Mouse (Mus musculus): ENCODE results near the gene Ldlrap1. TPM values are rescaled to one million over a fixed set of nuclear protein-coding genes. Genes with fewer than 3 reads are reported as not detected.
A peak's percentile ranks its signal among the peaks of the same experiment; 100 is the strongest.
"Not testable (repeated sequence)": the region's sequence is repeated elsewhere in the genome, so short reads cannot be mapped to it uniquely, and the experiment has no call there.

Ldlrap1 gene
- polyA plus RNA-seq, 1 experiment from 2014 or later, result 22.2 TPM

DNA sequence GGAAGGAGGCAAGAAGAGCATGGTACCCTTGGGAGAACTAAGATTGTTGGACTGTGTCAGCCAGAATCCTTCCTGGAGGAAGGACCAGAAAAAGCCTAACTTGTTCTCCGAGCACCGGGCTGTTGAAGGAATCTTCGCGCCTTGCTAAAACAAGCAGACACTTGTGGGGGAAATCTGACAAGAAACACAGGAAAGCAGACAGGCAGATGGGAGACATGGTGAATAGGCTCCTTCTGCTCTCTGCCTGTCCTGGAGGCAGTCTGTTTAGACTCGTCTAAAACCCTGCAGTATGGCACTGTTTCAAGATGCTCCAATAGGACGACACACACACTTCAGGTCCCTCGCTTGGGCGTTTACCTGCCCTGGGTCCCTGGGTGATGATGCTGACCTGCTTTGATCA, 32.3 kb upstream of the Ldlrap1 start:
- 58% methylated on average over 8 of the region's 8 CpGs for WGBS
- Histone ChIP-seq H3K4me1 (ENCODE audit: insufficient read depth) (0 out of 2 replicates have a peak, but pooled peaks cover 4% of the 10 kb centered on the region), H3K36me3 (ENCODE audit: insufficient read depth) (peaks cover 46% of the 10 kb centered on the region), H3K9me3 (ENCODE audit: low read depth, low read length) (no peaks in the 10 kb centered on the region), H3K27ac (ENCODE audit: low read depth) (no peak overlapping the region), H3K9ac (no peak overlapping the region), H3K4me2 (no peak overlapping the region), H3K27me3 (ENCODE audit: insufficient read depth, low read length) (no peaks in the 10 kb centered on the region), H3K4me3 (ENCODE audit: low read depth, low read length) (no peak overlapping the region)
- no peak for TF ChIP-seq CTCF (IDR thresholded peaks at IDR 0.05; ENCODE audit: low read depth)
- ATAC-seq (ENCODE audit: insufficient read depth) (no peak), DNase-seq (no peak)

DNA sequence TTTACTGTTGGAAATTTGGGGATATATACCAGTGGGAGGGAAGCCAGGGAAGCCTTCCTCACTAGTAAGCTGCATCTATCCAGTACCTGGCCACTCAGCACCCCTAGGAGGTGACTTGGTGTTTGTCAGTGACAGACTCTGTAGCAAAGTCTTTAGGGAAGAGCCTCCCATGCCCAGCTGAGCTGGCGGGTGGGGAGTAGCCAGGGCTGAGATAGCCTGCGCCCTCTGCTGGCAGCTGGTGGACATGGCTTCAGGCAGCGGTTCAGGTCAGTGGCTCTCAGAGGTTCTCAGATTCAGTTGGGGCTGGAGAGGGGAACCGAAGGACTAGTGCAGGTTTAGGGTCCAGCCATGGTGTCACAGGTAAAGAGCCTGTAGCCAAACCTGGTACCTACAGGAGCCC, 31.4 kb upstream of the Ldlrap1 start:
- Histone ChIP-seq H3K4me3 (ENCODE audit: low read depth, low read length) (no peak overlapping the region), H3K27ac (ENCODE audit: low read depth) (no peak overlapping the region), H3K9ac (no peak overlapping the region), H3K36me3 (ENCODE audit: insufficient read depth) (peaks cover 37% of the 10 kb centered on the region), H3K9me3 (ENCODE audit: low read depth, low read length) (no peaks in the 10 kb centered on the region), H3K27me3 (ENCODE audit: insufficient read depth, low read length) (no peaks in the 10 kb centered on the region), H3K4me1 (ENCODE audit: insufficient read depth) (0 out of 2 replicates have a peak, but pooled peaks cover 4% of the 10 kb centered on the region), H3K4me2 (no peak overlapping the region)
- ATAC-seq (ENCODE audit: insufficient read depth), result peak; percentile 42; the same call in 1 of the 2 replicates
- 8% methylated on average over 4 of the region's 4 CpGs for WGBS
- peak; percentile 97 for TF ChIP-seq CTCF (IDR thresholded peaks at IDR 0.05; ENCODE audit: low read depth)
- DNase-seq, result peak; percentile 89

DNA sequence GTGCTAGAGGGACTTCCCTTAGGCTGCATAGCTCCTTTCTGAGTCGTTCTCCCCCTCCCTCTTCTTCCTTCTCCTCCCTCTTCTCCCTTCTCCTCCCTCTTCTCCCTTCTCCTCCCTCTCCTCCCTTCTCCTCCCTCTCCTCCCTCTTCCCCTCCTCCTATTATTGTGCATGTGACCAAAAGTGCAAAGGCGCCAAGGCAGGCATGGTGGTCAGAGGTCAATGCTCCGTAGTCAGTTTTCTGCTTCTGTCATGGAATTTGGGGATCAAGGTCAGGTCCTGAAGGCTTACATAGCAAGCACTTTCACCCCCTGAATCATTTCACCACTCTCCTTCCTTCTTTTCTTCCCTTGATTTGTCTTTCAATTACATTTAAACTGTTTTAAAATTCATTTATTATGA, 31.0 kb upstream of the Ldlrap1 start:
- H3K4me2 ChIP-seq, result no peak overlapping the region
- 0 out of 2 replicates have a peak, but pooled peaks cover 4% of the 10 kb centered on the region for H3K4me1 ChIP-seq (ENCODE audit: insufficient read depth)
- no peak overlapping the region for H3K27ac ChIP-seq (ENCODE audit: low read depth)
- no peaks in the 10 kb centered on the region for H3K9me3 ChIP-seq (ENCODE audit: low read depth, low read length)
- H3K27me3 ChIP-seq (ENCODE audit: insufficient read depth, low read length), result no peaks in the 10 kb centered on the region
- DNase-seq (no peak), ATAC-seq (ENCODE audit: insufficient read depth) (no peak)
- WGBS, result 45% methylated on average over 3 of the region's 3 CpGs
- no peak for TF ChIP-seq CTCF (IDR thresholded peaks at IDR 0.05; ENCODE audit: low read depth)
- H3K9ac ChIP-seq, result no peak overlapping the region
- peaks cover 33% of the 10 kb centered on the region for H3K36me3 ChIP-seq (ENCODE audit: insufficient read depth)
- no peak overlapping the region for H3K4me3 ChIP-seq (ENCODE audit: low read depth, low read length)

DNA sequence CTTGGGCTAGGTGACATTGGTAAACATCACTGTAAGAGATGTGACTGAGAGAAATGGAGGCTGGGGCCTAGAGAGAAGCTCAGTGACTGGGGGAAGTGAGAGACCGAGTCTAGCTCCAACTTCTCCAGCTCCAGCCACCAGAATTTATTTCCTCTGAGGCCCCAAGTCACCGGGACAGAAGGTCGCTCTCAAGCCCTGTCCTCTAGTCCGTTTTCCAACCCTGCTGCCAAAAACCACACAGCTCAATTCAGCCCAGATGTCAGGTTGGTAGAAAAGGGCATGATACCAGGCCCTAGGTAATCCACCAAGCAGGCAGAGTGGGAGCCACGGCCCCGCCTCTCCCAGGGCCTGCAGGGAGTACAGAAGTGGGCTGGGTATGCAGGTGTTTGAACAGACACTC, 29.8 kb upstream of the Ldlrap1 start:
- 64% methylated on average over 6 of the region's 6 CpGs for WGBS

DNA sequence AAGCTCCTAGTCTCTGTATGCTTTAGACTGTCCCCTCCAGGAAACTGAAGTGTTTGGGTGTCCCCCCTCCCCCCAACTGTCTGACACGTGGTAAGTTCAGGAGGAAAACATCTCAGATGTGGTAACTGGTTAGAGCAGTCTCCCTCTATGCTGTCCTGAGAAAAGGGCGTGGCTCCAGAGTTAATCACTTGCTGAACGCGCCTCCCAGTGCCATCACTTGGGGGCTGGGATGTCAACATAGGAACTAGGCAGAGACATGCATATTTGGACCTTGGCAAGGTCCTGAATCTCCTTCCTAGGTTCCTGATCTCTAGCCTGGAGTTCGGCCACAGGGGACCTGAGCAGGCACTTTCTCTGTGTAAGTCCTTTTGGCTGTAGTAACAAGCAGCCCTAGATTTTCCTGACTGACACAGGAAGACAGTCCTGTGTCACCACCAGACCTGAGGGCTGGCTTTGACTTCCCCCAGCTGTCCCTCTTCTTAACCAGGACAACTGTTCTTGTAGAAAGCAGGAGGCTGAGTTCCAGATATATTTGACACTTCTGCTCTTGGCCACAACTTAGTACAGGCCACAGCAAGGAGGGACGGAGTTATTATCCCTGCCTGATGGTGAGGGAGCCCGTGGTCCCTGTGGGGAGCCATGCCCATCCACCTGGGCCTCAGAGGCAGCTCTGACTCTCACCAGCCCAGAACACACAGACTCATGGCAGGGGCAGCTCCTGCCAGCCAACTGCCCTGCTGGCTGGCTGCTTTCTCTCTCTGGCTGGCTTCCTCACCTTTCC, 28.9 kb upstream of the Ldlrap1 start:
- no peak overlapping the region for H3K27ac ChIP-seq (ENCODE audit: low read depth)
- H3K4me3 ChIP-seq (ENCODE audit: low read depth, low read length), result no peak overlapping the region
- H3K36me3 ChIP-seq (ENCODE audit: insufficient read depth), result peaks cover 14% of the 10 kb centered on the region
- DNase-seq (peak; percentile 40), ATAC-seq (ENCODE audit: insufficient read depth) (no peak)
- WGBS, result 18% methylated on average over 7 of the region's 7 CpGs
- H3K4me1 ChIP-seq (ENCODE audit: insufficient read depth), result 0 out of 2 replicates have a peak, but pooled peaks cover 4% of the 10 kb centered on the region
- no peaks in the 10 kb centered on the region for H3K27me3 ChIP-seq (ENCODE audit: insufficient read depth, low read length)
- H3K9ac ChIP-seq, result no peak overlapping the region
- H3K9me3 ChIP-seq (ENCODE audit: low read depth, low read length), result no peaks in the 10 kb centered on the region
- TF ChIP-seq CTCF (IDR thresholded peaks at IDR 0.05; ENCODE audit: low read depth), result no peak
- no peak overlapping the region for H3K4me2 ChIP-seq

More for the DNA sequence above, 29.8 kb upstream of the Ldlrap1 start:
- H3K9me3 ChIP-seq (ENCODE audit: low read depth, low read length), result no peaks in the 10 kb centered on the region
- no peak overlapping the region for H3K4me2 ChIP-seq
- no peak overlapping the region for H3K4me3 ChIP-seq (ENCODE audit: low read depth, low read length)
- no peak overlapping the region for H3K9ac ChIP-seq
- TF ChIP-seq CTCF (IDR thresholded peaks at IDR 0.05; ENCODE audit: low read depth), result no peak
- DNase-seq, result no peak
- peaks cover 22% of the 10 kb centered on the region for H3K36me3 ChIP-seq (ENCODE audit: insufficient read depth)
- no peak for ATAC-seq (ENCODE audit: insufficient read depth)
- no peaks in the 10 kb centered on the region for H3K27me3 ChIP-seq (ENCODE audit: insufficient read depth, low read length)
- 0 out of 2 replicates have a peak, but pooled peaks cover 4% of the 10 kb centered on the region for H3K4me1 ChIP-seq (ENCODE audit: insufficient read depth)
- no peak overlapping the region for H3K27ac ChIP-seq (ENCODE audit: low read depth)

DNA sequence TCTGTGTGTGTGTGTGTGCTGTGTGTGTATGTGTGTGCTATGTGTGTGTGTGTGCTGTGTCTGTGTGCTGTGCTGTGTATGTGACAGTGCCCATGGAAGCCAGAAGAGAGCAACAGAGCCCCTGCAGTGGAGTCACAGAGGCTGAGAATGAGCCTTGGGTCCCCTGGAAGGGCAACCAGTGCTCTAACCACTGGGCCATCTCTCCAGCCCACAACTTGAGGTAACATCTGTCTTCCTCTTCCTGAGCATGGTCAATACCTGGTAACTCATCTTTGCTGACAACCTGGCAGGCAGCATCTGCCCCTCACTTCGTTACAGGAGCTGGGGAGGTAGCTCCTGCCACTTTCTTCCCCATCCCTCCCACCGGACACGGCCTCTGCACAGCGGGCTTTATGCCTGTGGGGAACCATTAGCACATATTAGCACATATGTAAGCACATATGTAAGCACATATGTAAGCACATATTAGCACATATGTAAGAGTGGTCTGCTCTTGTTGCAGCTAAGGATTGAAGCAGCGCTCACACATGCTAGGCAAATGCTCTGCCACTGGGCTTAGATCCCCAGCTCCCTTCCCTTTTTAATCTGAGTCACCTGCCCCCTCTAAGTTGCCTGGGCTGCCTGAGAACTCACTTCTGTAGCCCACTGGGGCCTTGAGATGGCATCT, 28.1 kb upstream of the Ldlrap1 start:
- Histone ChIP-seq H3K27me3 (ENCODE audit: insufficient read depth, low read length) (no peaks in the 10 kb centered on the region), H3K27ac (ENCODE audit: low read depth) (no peak overlapping the region), H3K36me3 (ENCODE audit: insufficient read depth) (0 out of 2 replicates have a peak, but pooled peaks cover 6% of the 10 kb centered on the region), H3K4me3 (ENCODE audit: low read depth, low read length) (no peak overlapping the region), H3K9me3 (ENCODE audit: low read depth, low read length) (no peaks in the 10 kb centered on the region), H3K4me2 (no peak overlapping the region), H3K4me1 (ENCODE audit: insufficient read depth) (0 out of 2 replicates have a peak, but pooled peaks cover 4% of the 10 kb centered on the region), H3K9ac (no peak overlapping the region)
- ATAC-seq (ENCODE audit: insufficient read depth), result no peak
- no peak for TF ChIP-seq CTCF (IDR thresholded peaks at IDR 0.05; ENCODE audit: low read depth)
- WGBS, result 72% methylated on average over 5 of the region's 5 CpGs
- no peak for DNase-seq

DNA sequence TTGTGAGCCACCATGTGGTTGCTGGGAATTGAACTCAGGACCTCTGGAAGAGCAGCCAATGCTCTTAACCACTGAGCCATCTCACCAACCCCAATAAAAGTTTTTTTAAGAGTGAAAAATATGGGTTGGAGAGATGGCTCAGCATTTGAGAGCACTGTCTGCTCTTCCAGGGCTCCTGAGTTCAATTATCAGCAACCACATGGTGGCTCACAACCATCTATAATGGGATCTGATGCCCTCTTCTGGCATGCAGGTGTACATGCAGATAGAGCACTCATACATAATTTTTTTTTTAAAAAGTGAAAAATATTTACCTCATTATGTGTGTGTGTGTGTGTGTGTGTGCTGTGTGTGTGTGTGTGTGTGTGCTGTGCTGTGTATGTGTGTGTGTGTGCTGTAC, 27.1 kb upstream of the Ldlrap1 start:
- ATAC-seq (ENCODE audit: insufficient read depth), result not testable (repeated sequence)

More for the DNA sequence above, 27.1 kb upstream of the Ldlrap1 start:
- not testable (repeated sequence) for H3K4me2 ChIP-seq; H3K36me3 ChIP-seq (ENCODE audit: insufficient read depth); H3K4me3 ChIP-seq (ENCODE audit: low read depth, low read length); H3K27ac ChIP-seq (ENCODE audit: low read depth); DNase-seq; H3K9ac ChIP-seq; H3K27me3 ChIP-seq (ENCODE audit: insufficient read depth, low read length); H3K4me1 ChIP-seq (ENCODE audit: insufficient read depth); H3K9me3 ChIP-seq (ENCODE audit: low read depth, low read length)
- TF ChIP-seq CTCF (IDR thresholded peaks at IDR 0.05; ENCODE audit: low read depth), result 0 out of 2 replicates have a peak, but pooled peaks have one; percentile 10

All from lung, embryonic 14.5 days (tissue).